Mouse (Mus musculus): Measurements from ENCODE around the gene Nif3l1.

GRCm38 (mm10) chr1:58503134-58503533, 58.2 kb downstream of the Nif3l1 start:
- TF ChIP-seq CTCF (IDR thresholded peaks at IDR 0.05; ENCODE audit: extremely low read depth, insufficient read depth, low read length) (no peak), POLR2A (IDR thresholded peaks at IDR 0.05; ENCODE audit: extremely low read depth, insufficient read depth, low read length) (no peak)
